Mouse (Mus musculus): ENCODE measurements at regions not wholly inside any gene's neighbourhood (a gene's known extent, or its start where the extent isn't known, plus 50 kb on each side); places are given as distances from the start of the nearest gene placed in this dataset.

DNA sequence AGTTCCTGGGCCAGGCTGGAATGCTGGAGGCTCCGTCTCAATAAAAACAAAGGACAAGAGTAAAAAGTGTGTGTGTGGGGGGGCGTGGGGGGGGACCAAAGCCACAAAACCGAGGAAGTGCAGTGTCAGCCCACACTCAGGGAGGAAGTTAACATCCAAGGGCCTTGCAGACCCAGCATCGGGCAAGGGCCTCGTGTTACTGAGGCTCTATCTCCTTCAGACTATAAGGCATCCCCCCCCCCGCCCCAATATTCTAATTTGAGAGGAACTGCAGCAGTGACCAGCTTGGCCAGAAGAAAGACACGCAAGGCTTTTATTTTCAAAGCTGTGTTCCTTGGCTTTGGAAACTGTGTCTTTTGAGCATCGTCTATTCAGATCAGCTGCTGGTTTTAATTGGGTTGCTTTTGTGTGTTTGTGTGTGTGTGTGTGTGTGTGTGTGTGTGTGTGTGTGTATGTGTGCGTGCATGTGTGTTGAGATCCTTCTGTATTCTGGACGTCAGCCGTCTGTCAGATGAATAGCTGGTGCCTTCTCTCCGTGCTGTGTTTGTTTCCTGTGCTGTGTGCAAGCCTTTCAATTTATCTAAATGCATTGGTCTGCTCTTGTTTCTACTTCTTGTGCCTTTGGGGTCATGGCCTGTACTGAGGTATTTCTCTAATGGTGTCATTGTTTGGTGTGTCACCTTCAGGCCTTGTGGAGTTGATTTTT is 491.7 kb downstream of the Vrk1 start:
- no peak for DNase-seq (ENCODE audit: low spot score)

DNA sequence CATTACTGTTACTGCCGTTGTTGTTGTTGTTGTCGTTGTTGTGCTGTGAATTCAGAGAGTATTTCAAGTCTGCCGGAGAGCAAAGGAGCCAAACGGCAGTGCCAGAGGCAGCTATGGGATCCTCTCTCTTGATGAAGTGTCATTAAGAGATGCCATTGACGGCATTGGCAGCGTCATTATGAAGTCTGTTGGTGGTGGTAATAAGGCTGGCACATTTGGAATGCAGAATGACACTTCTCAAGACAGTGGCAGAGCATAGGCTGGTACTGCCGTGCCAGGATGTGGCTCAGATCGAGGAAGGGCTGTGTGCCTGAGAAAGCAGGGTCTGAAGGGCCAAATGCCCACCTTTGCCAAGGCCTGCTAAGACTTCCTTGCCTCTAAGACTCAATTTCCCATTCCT is 494.3 kb downstream of the Vrk1 start:
- no peak for DNase-seq (ENCODE audit: low spot score)

DNA sequence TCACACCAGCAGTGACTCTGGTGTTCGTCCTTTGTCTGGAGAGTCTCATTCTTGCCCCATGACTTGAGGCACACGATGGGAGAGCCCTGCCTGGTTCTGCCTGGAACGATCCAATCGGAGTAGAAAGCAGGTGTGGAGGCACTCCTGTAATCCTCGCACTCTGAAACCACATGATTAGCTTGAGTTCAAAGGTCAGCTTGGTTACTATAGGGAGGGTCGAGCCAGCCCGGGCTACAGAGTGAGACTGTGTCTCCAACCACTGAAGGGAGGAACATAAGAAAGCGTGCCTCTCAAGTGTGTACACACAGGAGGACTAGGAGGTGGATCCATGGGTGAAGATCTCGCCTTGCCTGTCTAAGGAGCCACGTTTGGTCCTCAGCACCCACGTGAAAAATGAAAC is 504.0 kb downstream of the Vrk1 start:
- no peak for DNase-seq (ENCODE audit: low spot score)

DNA sequence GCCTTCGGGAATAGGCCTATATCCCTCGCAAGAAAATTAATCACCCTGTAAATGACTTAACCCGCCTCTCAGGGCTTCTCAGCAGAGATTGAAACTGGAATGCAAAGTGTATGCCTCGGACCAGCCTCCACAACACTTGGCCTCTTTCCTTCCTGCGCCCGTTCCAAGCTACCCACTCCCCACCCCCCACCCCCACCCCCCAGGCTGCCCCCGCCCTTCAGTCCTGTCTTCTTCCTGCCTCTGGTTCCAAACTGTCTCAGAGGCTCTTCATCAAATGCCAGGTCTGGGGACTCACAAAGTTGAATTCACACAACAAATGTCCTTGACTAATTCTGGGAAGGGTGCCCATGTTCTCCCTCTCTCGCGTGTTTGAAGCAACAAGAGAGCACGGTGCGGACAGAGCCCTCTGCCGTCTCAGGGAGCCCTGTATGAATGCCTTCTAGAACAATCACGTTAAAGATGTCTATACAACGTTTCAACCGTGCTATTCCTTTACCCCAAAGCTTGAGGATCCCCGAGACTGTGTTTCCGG is 505.3 kb downstream of the Vrk1 start:
- DNase-seq (ENCODE audit: low spot score): no peak

DNA sequence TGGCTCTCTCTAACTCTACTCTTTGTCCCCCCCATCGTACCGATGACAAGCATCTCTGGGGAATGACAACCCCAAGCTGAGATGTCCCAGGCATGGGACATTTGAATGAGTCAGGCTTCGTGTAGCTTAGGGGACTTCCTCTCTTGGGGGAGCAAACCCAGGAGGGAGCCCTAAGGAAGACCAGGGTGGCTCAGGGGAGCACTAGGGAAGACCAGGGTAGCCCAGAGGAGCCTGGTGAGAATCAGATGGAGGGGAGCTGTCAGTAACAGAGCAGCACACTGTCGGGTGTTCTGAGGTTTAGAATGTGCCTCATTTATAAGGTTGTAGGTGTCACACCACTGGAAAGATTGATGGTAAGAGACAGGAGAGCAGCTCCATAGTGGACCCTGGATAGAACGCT is 509.1 kb downstream of the Vrk1 start:
- DNase-seq (ENCODE audit: low spot score): no peak

DNA sequence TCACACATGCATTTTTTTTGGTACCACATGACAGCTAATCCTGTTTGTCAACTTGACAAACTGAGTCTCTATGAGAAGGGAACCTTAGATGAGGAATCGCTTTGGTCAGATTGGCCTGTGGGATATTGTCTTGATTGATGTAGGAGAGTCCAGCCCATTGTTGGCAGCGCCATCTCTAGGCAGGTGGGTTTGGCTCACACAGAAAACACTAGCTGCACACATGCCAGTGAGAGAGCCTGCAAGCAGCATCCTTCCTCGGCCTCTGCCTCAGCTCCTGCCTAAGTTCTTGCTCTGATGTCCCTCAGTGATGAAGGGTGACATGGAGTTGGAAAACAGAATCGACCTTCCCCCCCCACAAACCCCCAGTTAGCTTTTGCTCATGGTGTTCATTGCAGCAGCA is 514.4 kb downstream of the Vrk1 start:
- DNase-seq (ENCODE audit: low spot score): no peak

DNA sequence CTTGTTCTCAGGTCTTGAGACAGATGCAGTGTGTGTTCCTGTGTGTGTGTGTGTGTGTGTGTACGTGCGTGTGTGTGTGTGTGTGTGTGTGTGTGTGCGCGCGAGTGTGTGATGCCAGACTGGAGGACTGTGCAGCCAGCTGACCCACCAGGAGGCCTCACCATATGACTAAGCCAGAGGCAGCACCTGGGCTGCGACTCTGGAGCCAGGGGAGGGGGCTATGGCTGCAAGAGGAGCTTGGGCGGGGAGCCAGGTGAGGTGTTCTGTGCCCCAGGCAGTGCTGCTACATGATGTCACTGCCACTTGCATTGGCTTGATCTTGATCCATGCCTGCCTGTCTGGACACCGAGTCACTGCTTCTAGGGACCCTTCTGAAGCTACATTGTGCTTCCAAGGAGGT is 517.1 kb downstream of the Vrk1 start:
- DNase-seq (ENCODE audit: low spot score): no peak

DNA sequence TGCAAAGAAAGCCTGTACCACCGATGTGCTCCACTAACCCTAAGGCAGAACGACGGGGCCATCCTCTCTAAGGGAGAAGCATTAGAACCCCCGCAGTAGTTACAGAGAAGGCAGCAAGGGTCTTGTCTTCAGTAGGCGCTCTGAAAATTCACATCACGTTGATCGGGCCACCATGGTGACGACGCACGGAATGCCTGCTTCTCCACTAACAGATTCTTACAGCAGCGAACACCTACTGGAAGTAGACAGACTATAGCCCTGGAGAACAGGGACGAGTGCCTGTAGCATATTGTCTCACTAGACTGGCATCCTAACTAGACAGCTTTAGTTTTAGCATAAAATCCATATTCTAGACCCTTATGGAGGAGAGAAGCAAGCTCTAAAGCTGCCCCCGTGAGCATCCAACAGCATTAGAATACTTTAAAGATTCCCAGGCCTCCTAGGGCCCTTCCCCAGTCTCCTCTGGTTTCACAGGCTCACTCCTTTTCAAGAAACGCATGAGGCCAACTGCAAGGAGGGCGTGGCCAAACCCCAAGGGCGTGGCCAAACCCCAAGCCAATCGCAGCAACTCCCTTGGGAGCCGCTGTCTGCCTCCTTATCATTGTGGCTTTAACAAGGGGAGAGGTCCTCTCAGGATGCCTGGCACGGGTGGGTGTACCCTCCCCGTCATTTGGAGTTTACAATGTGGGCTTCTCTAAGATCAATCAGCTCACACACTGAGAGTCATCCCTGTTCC is 517.8 kb downstream of the Vrk1 start:
- no peak for DNase-seq (ENCODE audit: low spot score)

DNA sequence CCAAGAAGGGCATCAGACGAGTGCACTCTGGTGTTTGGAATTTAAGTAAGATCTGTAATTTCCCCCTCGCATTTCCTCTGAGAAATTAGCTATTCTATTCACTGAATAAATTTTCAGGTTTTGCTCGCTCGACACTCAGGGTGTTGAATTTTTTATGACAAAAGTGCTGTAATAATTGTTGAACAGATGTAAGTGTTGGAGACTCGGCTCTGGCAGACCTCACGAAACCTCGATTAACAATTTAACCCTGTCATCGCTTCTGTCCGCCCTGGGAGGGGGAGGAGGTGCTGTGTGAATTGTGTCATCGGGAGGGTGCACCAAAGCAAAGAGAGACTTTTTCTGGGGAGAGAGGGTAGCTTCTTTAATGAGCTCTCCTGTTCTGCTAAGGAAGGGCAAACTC is 518.5 kb downstream of the Vrk1 start:
- no peak for DNase-seq (ENCODE audit: low spot score)

DNA sequence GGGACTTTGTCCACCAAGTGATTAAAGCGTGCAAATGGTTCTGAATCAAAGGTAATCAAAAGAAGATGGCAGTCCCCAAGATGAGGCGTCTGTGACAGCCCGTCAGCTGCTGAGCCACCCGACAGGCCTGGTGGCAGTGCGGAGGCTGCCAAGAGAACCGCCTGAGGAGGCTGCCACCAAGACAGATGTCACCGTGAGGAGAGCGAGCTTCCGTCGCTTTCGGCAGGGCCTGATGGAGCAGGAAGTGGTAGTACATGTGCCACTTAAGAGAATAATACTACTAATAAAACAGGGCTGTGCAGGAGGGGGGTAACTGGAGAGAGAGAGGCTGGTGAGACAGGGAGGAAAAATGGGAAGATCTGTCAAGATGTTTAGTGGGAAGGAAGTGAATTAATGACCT is 519.1 kb downstream of the Vrk1 start:
- no peak for DNase-seq (ENCODE audit: low spot score)

DNA sequence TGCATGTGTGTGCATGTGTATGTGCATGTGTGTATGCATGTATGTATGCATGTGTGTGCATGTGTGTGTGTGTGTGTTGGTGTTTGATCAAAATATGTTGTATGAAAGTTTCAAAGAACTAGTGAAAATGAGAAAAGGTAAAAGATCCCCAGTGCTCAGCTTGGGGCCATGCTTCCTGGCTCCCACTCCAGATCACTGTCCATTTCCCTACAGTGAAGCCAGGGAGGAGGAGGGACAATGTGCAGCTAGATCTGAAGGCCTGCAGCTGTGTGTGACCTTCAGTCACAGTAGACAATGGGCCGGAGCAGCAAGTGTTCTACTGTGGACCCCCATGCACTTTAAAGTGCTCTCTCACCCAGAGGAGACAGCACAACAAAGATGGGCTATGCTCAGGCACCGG is 525.1 kb downstream of the Vrk1 start:
- DNase-seq (ENCODE audit: low spot score): no peak

DNA sequence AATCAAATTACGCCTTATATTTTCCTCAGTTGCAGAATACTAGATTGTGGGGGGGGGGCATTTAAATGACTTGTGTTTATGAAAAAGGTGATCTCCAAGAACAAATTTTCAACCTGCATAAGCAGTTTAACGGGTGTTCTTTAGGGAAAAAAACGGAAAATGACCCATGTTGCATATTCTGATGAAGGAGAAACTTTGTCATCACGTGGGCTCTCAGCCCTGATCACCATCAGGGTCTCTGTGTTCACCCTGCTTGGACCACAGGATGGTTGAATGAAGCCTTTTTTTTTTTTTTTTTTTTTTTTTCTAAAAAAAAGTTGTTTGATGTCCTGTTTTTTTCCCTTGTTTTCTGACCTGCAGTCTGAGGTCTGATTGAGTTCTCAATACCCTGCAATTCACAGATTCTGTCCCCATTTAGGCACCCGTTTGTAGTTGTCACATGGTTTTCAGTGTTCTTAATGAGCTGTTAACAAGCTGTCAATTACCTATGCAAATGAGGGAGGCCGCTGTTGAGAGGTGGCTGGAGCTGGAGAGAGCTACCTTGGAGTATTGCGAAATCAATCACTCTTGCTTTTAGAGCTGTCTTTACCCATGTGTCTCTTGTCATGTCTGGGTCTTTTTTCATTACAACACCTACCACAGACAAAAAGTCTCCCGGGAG is 525.7 kb downstream of the Vrk1 start:
- DNase-seq (ENCODE audit: low spot score): no peak

DNA sequence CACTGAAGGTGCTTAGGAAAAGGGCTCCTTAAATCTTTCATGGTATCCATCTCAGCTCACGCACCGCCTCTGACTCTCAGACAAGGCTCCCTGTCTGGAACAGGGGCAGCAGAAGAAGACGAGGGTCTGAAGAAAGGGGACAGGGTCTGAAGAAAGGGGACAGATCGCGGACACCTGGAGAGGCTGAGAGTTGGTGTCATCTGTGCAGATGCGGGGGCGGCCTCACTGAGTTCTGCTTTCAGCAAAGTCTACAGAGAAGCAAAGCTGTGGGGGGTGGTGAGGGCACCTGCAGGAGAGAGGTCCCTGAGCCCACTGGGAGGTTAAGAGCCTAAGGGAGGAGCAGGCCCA is 526.2 kb downstream of the Vrk1 start:
- DNase-seq (ENCODE audit: low spot score): no peak

DNA sequence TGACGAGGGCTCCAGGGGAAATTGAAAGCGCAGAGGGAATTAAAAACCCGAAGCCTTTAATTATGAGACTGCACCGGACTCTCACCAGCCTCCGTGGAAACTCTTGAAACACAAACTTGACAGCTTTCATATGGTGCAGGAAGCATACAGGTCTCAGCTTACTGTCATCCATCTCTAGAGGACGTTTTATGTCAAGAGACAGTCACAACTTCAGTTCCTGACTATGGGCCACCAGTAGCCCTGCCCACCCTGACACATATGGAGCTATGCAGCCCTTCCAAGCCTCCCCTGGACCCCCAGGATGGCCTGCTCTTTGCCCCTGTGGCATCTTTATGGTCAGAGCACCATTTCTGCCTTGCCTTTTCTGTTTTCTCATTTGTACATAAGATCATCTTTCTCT is 530.0 kb downstream of the Vrk1 start:
- no peak for DNase-seq (ENCODE audit: low spot score)

DNA sequence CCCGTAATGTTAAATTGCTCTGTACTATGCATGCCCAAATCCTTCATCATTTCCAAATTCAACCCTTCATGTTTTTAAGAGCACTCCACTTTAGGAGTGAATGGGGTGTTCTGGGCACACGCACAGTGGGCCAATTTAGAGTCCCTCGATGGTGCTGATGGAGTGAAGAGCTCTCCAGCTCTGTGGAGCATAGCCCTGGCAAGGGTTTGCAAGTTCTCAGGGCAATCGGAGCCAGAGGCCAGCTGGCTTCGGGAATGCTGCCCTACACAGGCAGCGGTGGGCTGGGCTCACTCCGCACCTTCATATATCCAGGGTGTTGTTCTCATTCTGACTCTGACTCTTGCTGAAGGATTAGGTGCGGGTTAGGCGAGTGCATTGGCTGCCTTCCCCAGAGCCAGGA is 549.5 kb downstream of the Vrk1 start:
- no peak for DNase-seq (ENCODE audit: low spot score)

DNA sequence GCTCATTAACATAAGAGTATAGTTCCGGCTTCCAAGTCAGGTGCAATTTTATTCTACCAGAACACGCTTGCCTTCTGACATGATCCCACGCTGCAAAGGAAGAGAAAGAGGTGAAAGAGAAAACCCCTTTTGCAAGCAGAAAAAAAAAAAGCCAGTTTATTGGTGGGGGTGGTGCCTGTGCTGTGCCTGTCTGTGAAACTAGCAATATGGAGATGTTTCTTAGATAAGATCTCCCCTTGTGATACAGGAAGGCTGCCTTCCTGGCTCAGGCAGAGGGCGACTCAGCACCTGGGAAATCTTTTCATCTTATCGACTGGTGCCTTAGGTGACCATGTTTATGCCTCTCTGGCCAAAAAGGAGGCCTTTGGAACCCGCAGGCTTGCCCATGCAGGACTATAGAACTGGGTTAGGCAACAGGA is 555.2 kb downstream of the Vrk1 start:
- DNase-seq (ENCODE audit: low spot score): no peak

DNA sequence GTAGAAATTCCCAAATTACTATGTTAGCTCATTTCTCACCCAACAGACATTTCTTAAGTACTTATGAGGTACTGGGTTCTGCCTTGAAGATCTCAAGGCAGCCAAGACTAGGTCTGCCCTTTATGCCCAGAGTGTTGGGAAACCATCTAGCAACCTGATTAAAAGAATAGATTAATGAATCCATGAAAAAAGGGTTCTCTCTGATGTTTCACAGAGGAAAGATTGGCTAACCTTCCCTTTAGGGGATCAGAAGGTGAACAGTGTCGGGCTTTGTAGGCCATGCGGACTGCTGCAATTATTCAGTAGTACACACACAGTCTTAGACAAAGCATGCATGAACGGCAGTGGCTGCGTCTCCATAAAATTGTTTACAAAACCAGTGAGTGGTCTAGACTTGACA is 556.3 kb downstream of the Vrk1 start:
- no peak for DNase-seq (ENCODE audit: low spot score)

DNA sequence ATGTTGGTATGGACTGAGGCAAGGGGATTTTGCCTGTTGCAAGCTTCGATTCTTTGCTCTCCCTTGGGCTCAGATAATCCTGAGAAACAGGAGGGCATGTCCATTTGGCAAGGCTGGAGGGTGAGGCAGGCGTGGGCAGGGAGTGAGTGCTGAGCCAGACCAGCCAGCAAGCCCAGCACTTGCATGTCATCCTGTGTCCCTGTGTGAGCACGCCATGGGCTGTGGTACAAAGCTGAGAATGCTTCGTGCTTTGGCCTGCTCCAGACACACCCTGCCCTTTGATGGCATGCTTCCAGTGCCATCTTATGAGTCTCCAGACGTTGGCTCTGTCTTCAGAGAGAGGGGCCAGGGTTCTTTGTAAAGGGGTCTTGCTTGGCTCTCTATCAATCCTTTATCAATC is 557.1 kb downstream of the Vrk1 start:
- DNase-seq (ENCODE audit: low spot score): no peak

DNA sequence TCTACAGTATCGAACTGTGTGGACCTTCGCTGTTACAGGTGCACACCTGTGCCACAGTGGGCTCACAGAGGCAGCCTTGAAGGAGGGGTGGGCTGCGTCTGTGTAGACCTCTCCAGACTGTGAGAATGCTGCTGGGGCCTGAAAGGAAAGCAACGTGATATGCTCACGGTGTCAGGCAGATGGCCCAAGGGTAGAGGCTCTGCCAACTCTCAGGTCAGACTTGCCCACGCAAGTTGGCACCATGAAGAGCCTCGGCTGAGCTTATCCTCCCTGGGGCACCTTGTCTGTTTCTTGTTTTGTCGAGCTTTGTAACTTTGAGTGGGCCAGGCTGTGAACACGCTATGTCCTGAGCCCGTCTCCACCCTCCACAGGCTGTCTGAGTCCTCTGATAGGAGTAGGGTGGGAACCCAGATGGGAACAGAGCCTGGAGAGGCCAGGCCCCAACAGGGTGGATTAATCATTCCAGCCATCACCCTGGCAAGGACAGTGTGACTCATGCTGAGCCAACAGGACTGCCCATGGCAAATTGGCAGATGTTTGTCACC is 558.6 kb downstream of the Vrk1 start:
- no peak for DNase-seq (ENCODE audit: low spot score)

DNA sequence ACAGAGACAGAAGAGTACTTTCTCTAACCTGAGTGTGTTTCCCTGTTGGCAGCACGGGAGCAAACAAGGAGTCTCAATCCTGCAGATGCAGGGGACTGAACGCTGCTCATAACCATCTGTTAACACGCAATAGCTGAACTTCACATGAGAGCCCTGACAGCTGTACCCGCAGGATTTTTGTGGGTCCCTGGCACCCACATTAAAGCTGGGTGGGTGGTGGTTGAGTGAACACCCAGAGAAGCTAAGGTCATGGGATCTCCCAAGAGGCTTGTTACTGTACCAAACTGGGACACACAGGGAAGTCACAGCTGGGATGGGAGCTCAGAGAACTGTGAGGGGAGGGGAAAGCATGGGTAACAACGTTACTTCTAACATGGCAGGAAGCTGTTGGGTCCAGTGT is 562.9 kb downstream of the Vrk1 start:
- DNase-seq (ENCODE audit: low spot score): no peak

DNA sequence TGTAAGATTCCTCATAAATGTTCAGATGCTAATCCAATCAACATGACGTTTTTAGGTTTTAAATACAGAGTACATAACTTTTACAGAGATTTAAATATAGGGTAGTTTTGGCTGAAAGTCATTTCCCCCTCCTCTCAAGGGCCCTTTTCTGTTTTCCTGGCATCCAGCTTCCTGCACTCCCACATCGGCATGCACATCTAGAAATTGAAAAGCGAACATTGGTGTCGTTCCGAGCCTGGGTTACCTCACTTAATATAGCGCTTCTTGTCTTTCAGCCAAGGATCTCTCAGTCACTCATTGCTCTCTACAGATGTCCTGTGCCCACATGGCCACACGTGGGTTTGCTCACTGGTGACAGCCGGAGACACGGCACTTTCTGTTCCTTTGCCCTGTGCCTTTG is 572.7 kb downstream of the Vrk1 start:
- no peak for DNase-seq (ENCODE audit: low spot score)

DNA sequence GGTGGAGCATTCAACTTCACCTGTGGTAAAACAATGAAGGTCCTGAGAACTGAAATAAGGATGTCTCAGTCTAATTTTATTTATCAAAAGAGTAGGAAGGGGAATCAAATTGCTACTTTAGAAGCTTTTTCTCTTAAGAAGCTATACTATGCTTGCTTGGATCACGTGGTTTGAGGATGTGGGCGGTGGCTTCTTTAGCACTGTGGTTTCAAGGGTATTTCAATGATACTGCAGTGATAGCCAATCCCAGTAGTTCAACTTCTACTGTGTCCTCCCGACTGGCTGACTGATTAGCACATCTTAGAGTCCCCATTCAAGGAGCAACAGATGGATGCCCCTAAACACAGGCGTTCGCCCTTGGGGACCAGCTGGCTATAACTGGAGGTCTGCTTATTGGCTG is 575.6 kb downstream of the Vrk1 start:
- DNase-seq (ENCODE audit: low spot score): no peak

DNA sequence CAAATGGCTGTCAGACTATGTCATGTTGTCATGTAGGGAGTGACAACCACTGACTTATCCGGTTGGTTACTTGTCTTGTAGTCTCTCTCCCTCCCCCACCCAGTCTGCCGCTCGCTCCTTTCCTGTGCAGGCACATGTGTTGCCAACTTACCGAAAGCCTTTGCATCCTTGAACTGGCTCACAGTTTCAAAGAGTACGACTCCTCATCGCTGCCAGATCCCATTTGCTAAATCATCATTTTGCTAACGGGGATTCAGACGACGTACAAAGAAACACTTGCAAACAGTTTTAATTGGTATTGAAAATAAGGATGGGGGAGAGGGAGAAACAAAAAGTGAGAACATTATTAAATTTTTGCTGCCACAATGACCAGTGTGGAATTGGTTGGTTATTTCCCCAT is 582.7 kb downstream of the Vrk1 start:
- no peak for DNase-seq (ENCODE audit: low spot score)

Data from ovary, postnatal 10 days (tissue).